Mouse (Mus musculus) ES-Bruce4 (cell line): ENCODE results near the gene Lrrc36.

Source experiments
- CTCF ChIP-seq: IDR thresholded peaks from one replicate; pipeline ENCODE4 v1.8.1; 2011; ENCODE audit warnings: low read depth, low read length
- POLR2A ChIP-seq: IDR thresholded peaks from one replicate; pipeline ENCODE4 v1.8.1; 2011; ENCODE audit warnings: low read length; ENCODE audit not compliant: insufficient read depth

DNA sequence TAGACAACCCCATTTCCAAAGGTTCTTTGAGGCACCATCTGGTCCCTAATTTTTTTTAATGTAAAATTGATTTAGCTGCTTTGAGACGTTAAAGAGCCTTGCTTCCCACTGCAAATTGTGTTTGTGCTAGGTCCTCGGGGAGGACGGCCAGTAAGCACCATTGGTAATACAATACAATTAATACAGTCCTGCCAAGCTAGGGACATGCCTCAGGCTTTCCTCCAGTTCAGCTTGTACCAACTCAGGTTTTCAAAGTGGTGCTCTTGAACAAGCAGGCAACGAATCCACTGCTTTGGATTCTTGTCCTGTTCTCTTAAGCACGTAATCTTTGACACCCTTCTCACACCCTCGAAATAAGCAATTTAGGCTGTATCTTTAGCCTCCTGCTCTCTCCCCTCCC is 19.6 kb downstream of the Lrrc36 start:
- TF ChIP-seq CTCF = no peak
- no peak for TF ChIP-seq POLR2A
